Mouse (Mus musculus) intestine, postnatal 0 days (tissue): Measurements from ENCODE around the gene Mcm5. TPM values are rescaled to one million over a fixed set of nuclear protein-coding genes. Genes with fewer than 3 reads are reported as not detected.

ENCODE experiments used
- ATAC-seq: fragments of 200-750 bp; cut with Nextera tagmentation; 2 replicates; pipeline ENCODE4 v1.8.0; 2017; ENCODE audit warnings: mild to moderate bottlenecking, moderate TSS enrichment, moderate library complexity
- H3K27ac ChIP-seq: fragments of 300-500 bp; sonication (generic); 2 replicates; pipeline ENCODE4 v1.5.1; 2014; ENCODE audit warnings: mild to moderate bottlenecking, low read depth, low read length, moderate library complexity
- H3K27me3 ChIP-seq: fragments of 300-500 bp; sonication (generic); replicated peaks from 2 replicates; pipeline ENCODE4 v1.6.1; 2014; ENCODE audit warnings: low read length, mixed read lengths; ENCODE audit not compliant: control insufficient read depth, insufficient read depth
- H3K36me3 ChIP-seq: fragments of 300-500 bp; sonication (generic); 2 replicates; pipeline ENCODE4 v1.6.1; 2014; ENCODE audit warnings: mild to moderate bottlenecking, moderate library complexity; ENCODE audit not compliant: control insufficient read depth, insufficient read depth
- H3K4me1 ChIP-seq: fragments of 300-500 bp; sonication (generic); replicated peaks from 2 replicates; pipeline ENCODE4 v1.6.1; 2014; ENCODE audit warnings: antibody characterized with exemption, low read length, mixed read lengths; ENCODE audit not compliant: control insufficient read depth, insufficient read depth
- H3K4me2 ChIP-seq: fragments of 300-500 bp; sonication (generic); replicated peaks from 2 replicates; pipeline ENCODE4 v1.6.1; 2014; ENCODE audit warnings: low read depth, mild to moderate bottlenecking, moderate library complexity
- H3K4me3 ChIP-seq: fragments of 300-500 bp; sonication (generic); 2 replicates; pipeline ENCODE4 v1.5.1; 2014; ENCODE audit warnings: low read depth, low read length
- H3K9ac ChIP-seq: fragments of 300-500 bp; sonication (generic); 2 replicates; pipeline ENCODE4 v1.6.1; 2014; ENCODE audit warnings: mild to moderate bottlenecking, low read depth, low read length
- H3K9me3 ChIP-seq: fragments of 300-500 bp; sonication (generic); 2 replicates; pipeline ENCODE4 v1.6.1; 2016; ENCODE audit warnings: mixed run types; ENCODE audit not compliant: control insufficient read depth
- CTCF ChIP-seq: sonication (generic); IDR thresholded peaks from 2 replicates; pipeline ENCODE4 v1.5.1; 2016; ENCODE audit warnings: low read depth, mild to moderate bottlenecking, control low read depth, antibody characterized with exemption, moderate library complexity
- WGBS: fragments of 180-500 bp; shearing (Covaris S2); extraction: QIAGEN DNeasy Blood & Tissue Kit; methylation state at CpG from one replicate; pipeline ENCODE4 v1.1.7; 2014; 5-methylcytosine and 5-hydroxymethylcytosine counted together
- polyA plus RNA-seq: library from polyadenylated mRNA; unstranded; fragments of >200 nt; fragmentation: Nextera tagmentation; extraction: Ambion mirVana; gene quantifications from 2 replicates; pipeline ENCODE4 v1.2.1, GENCODE M21; 2015

Gene Mcm5
- 21.3 and 23.9 TPM in 2 replicates for polyA plus RNA-seq

GRCm38 (mm10) chr8:75109236-75109967, at the start of gene Mcm5:
Mcm5 (plus strand) TSS chr8:75109569.
- Histone ChIP-seq H3K36me3 (peaks cover 28% of the 10 kb centered on the region; the same call in 1 of the 2 replicates), H3K27ac (peak within 1 kb of the TSS; percentile 62; the same call in 1 of the 2 replicates), H3K4me2 (peak within 1 kb of the TSS; percentile 74), H3K4me3 (peak within 1 kb of the TSS; percentile 78), H3K9ac (peak within 1 kb of the TSS; percentile 69), H3K9me3 (no peaks in the 10 kb centered on the region), H3K4me1 (peaks cover 5% of the 10 kb centered on the region; the same call in 1 of the 2 replicates), H3K27me3 (no peaks in the 10 kb centered on the region)
- peak; percentile 97 for ATAC-seq
- WGBS = under 1% methylated on average over 59 of the region's 59 CpGs
- TF ChIP-seq CTCF = no peak

GRCm38 (mm10) chr8:75060022-75060421, 49.3 kb upstream of the Mcm5 start:
- TF ChIP-seq CTCF = no peak
- peaks cover 58% of the 10 kb centered on the region for H3K36me3 ChIP-seq
- H3K4me3 ChIP-seq = no peak overlapping the region
- no peak for ATAC-seq
- WGBS = 75% methylated on average over 6 of the region's 6 CpGs
- H3K9me3 ChIP-seq = no peaks in the 10 kb centered on the region
- H3K27me3 ChIP-seq = no peaks in the 10 kb centered on the region
- H3K4me2 ChIP-seq = no peak overlapping the region
- no peak overlapping the region for H3K27ac ChIP-seq
- H3K4me1 ChIP-seq = no peaks in the 10 kb centered on the region
- H3K9ac ChIP-seq = no peak overlapping the region

- ATAC-seq = no peak
- H3K36me3 ChIP-seq = peaks cover 61% of the 10 kb centered on the region
- H3K4me1 ChIP-seq = no peaks in the 10 kb centered on the region
- 86% methylated on average over 2 of the region's 2 CpGs for WGBS
- H3K4me2 ChIP-seq = no peak overlapping the region
- no peak overlapping the region for H3K27ac ChIP-seq
- no peaks in the 10 kb centered on the region for H3K9me3 ChIP-seq
- no peaks in the 10 kb centered on the region for H3K27me3 ChIP-seq
- no peak overlapping the region for H3K9ac ChIP-seq
- no peak for TF ChIP-seq CTCF
- H3K4me3 ChIP-seq = no peak overlapping the region
These were observed 48.6 kb upstream of the Mcm5 start for GRCm38 (mm10) chr8:75060815-75061214.

GRCm38 (mm10) chr8:75063290-75063689, 46.1 kb upstream of the Mcm5 start:
- WGBS = 80% methylated on average over 3 of the region's 3 CpGs
- ATAC-seq = no peak
- no peak overlapping the region for H3K9ac ChIP-seq
- no peaks in the 10 kb centered on the region for H3K27me3 ChIP-seq
- no peaks in the 10 kb centered on the region for H3K9me3 ChIP-seq
- H3K4me1 ChIP-seq = no peaks in the 10 kb centered on the region
- peaks cover 59% of the 10 kb centered on the region for H3K36me3 ChIP-seq
- no peak overlapping the region for H3K27ac ChIP-seq
- no peak for TF ChIP-seq CTCF
- no peak overlapping the region for H3K4me2 ChIP-seq
- no peak overlapping the region for H3K4me3 ChIP-seq

- Histone ChIP-seq H3K36me3 (peaks cover 51% of the 10 kb centered on the region), H3K4me2 (no peak overlapping the region), H3K9me3 (no peaks in the 10 kb centered on the region), H3K9ac (no peak overlapping the region), H3K27ac (no peak overlapping the region), H3K27me3 (no peaks in the 10 kb centered on the region), H3K4me1 (no peaks in the 10 kb centered on the region), H3K4me3 (no peak overlapping the region)
- WGBS = 91% methylated on average over 3 of the region's 3 CpGs
- TF ChIP-seq CTCF = no peak
- no peak for ATAC-seq
These were observed 44.6 kb upstream of the Mcm5 start for GRCm38 (mm10) chr8:75064790-75065189.

- no peak overlapping the region for H3K9ac ChIP-seq
- peaks cover 45% of the 10 kb centered on the region for H3K36me3 ChIP-seq
- H3K4me1 ChIP-seq = no peaks in the 10 kb centered on the region
- H3K27ac ChIP-seq = no peak overlapping the region
- no peak for TF ChIP-seq CTCF
- no peak overlapping the region for H3K4me2 ChIP-seq
- no peak overlapping the region for H3K4me3 ChIP-seq
- no peak for ATAC-seq
- H3K9me3 ChIP-seq = no peaks in the 10 kb centered on the region
- WGBS = 73% methylated on average over 6 of the region's 6 CpGs
- H3K27me3 ChIP-seq = no peaks in the 10 kb centered on the region
These were observed 42.1 kb upstream of the Mcm5 start for GRCm38 (mm10) chr8:75067287-75067686.
